Mouse (Mus musculus) lung, postnatal 10 days (tissue): ENCODE measurements at regions not wholly inside any gene's neighbourhood (a gene's known extent, or its start where the extent isn't known, plus 50 kb on each side); places are given as distances from the start of the nearest gene placed in this dataset.
"Not testable (repeated sequence)": the region's sequence is repeated elsewhere in the genome, so short reads cannot be mapped to it uniquely, and the experiment has no call there.

Source experiments
- DNase-seq: peaks from one replicate; pipeline ENCODE4 v3.0.0; 2021

DNA sequence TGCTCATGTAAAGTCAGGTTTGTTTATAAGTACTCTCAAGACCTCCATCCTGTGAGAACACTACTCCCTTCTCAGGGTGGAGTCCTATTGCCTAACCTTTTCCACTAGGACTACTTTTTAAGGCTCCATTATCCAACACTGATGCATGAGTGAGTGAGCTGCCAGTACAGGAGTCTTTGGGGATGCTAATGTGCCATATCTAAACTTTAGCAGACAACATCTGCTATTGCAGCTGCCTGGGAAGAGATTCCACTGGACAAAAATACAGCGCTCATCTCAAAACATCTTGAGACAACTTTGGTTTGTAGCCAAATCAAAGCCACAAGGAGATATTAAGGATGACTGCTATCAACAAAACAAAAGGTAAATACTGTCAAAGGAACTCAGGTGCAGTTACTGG, 52.3 kb upstream of the Gm10985 start:
- DNase-seq: no peak

DNA sequence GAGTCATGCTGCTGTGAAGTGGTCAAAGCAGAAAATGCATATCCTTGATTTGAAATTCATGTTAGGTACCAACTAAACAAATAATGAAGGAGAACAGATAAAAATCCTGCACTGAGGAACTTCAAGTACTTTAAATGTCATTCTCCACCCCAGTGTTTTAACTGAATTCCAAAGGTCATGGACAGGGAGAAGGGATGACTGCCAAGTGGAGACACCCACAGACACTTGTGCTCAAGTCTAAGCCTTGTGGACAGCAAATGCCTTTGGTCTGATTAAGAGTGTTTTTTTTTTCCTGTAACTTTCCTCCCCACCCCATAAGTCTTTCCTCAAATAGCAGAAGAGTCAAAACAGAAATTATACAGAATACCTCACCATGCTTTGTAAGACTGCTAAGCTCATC, 55.2 kb upstream of the Gm10985 start:
- DNase-seq: no peak

DNA sequence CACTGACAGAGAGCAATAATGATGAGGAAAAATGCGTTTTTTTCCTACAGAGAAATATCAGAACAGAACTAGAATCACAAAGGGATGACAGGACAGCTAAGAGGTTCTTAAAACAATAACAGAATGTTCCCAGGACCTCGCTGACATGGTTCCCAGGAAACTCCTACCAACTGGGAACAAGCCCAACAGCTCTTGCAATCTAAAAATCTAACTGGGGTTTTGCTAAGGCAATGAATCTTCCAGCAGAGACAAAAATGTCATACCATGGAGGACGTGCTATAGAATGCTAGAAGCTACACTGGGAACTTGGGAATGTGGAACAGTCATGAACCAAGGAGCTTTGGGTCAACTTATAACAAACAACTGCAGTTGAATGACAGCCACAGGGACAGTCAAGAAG, 59.7 kb upstream of the Gm10985 start:
- no peak for DNase-seq

DNA sequence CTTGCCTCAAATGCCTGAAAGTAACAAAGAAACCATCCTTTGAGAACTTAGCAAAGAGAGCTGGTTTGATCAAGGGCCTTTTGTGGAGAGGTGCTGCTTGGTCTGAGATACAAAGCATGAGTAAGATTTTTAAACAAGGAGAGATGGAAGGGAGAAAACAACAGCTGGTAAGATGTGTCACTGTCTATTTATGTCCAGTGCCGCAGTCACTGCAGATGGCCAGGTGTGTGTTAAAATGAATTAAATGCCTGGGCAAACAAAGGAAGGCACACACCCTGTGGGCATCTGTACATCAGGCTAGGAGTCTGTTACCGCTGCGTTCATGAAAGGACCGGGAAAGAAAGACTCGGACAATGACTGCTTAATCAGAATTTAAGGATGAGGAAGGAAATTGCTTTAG, 68.2 kb upstream of the Gm10985 start:
- DNase-seq: no peak

DNA sequence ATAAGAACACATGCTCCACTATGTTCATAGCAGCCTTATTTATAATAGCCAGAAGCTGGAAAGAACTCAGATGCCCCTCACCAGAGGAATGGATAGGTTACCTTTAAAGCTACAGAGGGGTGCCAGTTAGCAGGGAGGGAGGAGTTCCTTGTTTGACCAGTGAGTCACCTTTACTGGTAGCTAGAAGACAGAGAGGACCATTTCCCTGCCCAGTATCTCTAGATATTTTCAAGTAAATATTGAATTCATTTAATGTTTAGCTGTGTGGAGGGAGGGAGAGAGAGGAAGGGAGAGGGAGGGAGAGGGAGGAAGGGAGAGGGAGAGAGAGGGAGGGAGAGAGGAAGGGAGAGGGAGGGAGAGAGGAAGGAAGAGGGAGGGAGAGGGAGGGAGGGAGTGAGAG, 77.3 kb upstream of the Gm10985 start:
- no peak for DNase-seq

DNA sequence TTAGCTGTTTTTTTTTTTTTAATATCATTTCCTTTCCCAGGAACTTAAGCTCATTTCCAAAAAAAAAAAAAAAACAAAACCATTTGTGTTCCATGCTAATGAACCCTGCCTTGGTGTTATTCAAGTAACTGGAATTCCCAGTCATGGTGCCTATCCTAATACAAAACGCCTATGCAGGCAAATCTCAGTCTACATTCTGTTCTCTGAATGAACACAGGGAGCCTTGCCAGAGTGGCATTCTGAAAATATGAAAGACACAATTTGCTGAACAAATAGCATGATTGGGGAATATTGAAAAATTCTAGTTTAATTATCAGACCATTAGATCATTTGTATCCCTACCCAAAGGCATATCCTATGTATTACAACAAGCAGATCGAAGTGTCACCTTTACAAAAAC, 80.9 kb upstream of the Gm10985 start:
- DNase-seq: no peak

DNA sequence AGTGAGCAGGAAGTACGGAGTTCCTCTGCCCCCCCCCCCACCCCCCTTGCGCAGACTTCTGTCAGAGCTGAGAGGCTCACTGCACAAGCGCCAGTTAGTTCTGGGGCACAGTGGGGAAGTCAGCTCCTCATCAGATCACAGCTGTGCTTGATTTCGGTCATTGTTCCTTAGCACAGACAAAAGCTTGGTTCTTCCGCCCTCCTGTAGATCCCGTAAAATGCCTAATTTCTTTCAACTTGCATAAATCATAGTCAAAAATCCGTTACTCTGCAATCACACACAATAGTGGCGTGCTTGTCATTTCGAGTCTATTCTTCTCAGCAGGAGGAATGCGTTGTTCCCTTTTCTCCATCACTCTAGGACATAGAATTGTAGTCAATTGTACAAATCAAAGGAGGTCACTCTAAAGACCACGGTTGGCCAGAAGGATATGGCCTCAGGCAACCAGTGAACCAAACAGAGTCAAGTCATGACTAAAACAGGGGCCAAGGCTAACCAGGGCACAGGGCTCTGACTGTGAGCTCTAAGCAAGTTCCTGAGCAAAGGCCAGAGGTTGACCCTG, 83.3 kb upstream of the Gm10985 start:
- DNase-seq: no peak

DNA sequence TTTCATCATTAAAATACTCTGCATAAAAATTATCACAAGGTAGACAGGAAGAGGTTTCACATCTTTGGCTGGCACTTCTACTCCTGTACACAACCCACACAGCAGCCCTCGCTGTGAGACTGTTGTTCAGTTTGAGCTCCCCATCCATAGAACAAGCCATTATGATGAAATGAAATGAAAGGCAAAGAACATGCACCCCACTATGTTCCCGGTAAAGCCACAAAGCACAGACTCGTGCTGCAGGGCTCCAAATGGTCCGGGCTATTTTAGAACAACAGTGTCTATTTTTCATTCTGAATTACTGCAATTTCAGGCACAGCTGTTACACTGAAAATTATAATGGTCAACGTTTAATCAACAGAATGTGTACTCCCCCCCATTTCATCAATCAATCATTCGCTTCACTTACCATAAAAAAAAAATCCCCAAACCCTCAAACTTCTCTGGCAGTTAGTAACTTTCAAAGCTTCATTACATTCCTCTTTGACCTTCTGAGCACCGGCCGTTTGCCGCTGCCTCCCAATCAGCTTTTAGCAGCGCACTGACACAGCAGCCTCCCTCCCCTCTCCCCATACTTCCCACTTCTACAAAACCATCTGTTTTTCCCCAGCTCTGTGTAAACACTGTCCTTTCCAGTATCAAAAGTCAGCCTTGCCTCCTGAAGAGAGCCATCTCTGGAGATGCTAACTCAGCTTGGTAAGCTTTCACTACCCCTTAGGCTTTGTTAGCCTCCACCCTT, 88.6 kb upstream of the Gm10985 start:
- no peak for DNase-seq

DNA sequence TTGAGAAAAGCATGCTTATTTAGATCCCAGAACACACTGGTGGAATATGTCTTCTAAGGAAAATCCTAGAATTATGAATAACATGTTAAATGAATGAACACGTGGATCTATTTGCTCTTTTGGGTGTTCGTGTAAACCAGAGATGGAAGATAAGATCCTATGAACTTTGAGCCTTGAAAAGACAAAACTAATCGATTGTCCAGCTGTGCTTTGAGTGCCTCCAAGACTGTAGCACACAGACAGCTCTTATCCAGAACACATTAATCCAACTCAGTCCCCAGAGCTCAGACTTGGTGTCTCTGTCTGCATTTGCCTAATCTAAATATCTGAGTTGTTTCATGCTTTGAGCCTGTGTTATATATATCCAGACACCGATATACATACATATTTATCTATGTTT, 80.0 kb upstream of the Frem2 start:
- DNase-seq: no peak

DNA sequence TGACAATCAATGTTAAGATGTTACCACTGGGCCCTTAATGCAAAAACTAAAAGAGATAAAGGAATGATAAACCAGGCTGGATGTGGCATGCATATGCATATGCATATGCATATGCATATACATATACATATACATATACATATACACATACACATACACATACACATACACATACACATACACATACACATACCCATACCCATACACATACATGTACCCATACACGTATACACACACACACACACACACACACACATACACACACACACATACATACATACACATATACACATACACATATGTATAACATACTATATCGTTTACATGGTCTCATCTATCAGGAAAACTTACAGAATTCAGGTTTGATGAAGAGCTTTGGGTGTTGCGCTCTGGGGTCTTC, 78.5 kb upstream of the Frem2 start:
- DNase-seq: not testable (repeated sequence)

DNA sequence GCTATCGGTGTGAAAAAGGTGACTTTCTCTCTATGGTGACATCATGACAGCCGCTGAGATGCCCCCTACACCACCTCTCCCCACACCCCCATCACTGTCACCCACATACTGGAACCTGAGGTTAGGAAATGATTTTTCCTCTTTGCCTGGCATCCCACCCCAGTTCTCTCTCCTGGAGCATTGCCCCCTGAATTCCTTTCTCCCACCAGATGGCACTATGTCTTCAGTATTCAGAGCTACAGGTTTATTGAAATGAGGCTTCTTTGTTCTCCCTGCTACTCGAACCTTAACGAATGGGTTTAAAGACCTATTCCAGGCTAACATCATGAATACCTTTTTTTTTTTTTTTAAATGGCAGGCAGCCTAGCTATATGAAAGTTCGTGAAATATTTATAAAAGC, 78.0 kb upstream of the Frem2 start:
- DNase-seq: peak; percentile 29

DNA sequence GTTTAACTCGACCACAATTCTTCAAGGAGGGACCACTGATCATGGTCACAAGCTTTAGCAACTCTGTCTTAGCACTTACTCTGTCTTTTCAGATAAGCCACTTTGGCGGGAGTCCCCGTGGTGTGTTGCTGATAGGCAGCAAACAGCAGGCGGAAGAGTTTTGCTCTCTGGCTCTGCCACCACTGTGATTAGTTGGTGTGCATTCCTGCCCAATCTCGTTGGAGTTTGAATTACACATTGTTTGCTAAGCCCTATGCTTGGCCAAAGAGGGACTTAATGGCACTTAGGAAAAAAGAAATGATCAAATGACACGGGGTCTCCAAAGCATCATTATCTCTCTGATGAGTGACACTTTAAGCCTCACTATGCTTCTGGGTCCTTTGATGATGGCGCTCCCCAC, 73.3 kb upstream of the Frem2 start:
- no peak for DNase-seq

DNA sequence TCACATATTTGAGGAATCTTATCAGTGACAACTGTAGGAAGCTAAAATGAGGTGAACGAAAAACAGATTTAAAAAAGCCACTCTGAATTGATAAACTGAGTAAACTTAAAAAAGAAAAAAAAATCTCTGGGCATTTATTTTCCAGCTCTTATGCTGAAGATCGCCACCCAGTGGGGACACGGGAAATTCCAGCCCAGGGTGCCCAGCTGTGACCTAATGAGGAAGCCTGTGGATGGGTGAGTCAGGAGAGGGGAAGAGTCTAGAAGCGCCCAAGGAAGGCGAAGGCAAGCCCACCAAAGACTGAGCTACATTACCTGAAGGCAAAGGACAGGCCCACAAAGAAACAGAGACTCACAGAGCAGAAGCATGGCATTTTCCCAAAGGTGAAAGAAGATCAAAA, 72.7 kb upstream of the Frem2 start:
- DNase-seq: peak; percentile 64

DNA sequence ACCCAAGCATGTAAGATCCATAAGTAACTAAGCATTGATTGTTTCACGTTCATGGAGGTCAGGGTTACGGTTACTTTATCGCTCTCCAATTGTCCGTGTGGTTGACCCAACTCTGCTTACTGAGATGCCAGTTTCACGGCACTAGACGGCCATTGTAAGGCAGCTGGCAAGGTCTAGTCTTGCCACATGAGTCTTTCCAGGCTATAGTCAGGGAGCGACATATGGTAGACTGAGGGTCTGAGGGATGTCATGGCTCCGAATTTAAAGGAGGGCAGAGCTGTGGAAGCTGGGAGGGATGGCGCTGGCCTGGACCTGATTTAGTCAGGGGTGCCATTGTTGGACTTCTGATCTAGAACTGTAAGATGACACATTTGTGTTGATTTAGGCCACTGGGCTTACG, 72.0 kb upstream of the Frem2 start:
- no peak for DNase-seq

DNA sequence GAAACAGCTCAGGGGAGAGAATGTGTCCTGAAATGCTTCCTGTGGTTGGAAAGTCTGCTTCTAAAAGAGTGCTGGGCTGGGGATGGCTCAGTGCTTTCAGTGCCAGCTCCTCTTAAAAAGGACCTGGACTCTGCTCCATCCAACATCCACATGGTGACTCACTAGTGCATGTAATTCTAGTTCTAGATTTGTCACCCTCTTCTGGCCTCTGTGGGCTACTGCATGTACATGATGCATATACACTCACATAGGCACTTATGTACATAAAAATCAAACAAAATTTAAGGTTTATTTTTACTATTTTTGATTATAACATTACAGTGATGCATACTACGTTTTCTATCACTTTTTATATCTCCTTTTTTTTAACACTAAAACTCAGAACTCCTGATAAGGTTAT, 70.6 kb upstream of the Frem2 start:
- DNase-seq: no peak

DNA sequence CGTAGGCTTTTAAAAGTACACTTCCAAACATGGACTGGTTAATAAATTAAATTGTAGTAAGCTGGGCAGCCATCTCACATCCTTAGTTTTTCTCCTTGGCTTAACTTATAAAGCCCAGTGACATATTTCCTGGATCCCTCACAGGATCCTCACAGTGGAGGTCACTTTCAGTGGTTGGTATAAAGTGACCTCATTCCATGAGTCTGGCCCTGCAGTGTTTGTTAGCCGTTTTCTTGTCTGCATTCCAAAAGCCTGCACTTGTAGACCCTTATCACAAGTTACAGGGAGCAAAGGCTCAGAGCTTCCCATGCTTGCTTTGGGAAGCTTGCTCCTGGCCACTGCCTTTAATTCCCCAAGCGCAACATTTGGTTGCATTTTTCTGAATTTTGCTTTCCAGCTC, 49.9 kb upstream of the Frem2 start:
- DNase-seq: peak; percentile 8
